Mouse (Mus musculus) stomach, postnatal 0 days (tissue): ENCODE results near the gene Hmgcll1. TPM values are rescaled to one million over a fixed set of nuclear protein-coding genes. Genes with fewer than 3 reads are reported as not detected.

Experiments
- ATAC-seq: fragments of 200-750 bp; cut with Nextera tagmentation; 2 replicates; pipeline ENCODE4 v1.8.0; 2017; ENCODE audit not compliant: low FRiP score, low TSS enrichment
- DNase-seq: peaks from one replicate; pipeline ENCODE4 v3.0.0-alpha.2; 2016; ENCODE audit warnings: low spot score
- H3K27ac ChIP-seq: fragments of 300-500 bp; sonication (generic); replicated peaks from 2 replicates; pipeline ENCODE4 v1.5.1; 2014; ENCODE audit warnings: mild to moderate bottlenecking, control low read depth
- H3K27me3 ChIP-seq: fragments of 300-500 bp; sonication (generic); 2 replicates; pipeline ENCODE4 v1.6.1; 2014; ENCODE audit warnings: low read length; ENCODE audit not compliant: control insufficient read depth, insufficient read depth
- H3K36me3 ChIP-seq: fragments of 300-500 bp; sonication (generic); 2 replicates; pipeline ENCODE4 v1.6.1; 2014; ENCODE audit warnings: low read length, mixed read lengths; ENCODE audit not compliant: control insufficient read depth, insufficient read depth
- H3K4me1 ChIP-seq: fragments of 300-500 bp; sonication (generic); replicated peaks from 2 replicates; pipeline ENCODE4 v1.6.1; 2014; ENCODE audit warnings: antibody characterized with exemption; ENCODE audit not compliant: control insufficient read depth, insufficient read depth
- H3K4me2 ChIP-seq: fragments of 300-500 bp; sonication (generic); replicated peaks from 2 replicates; pipeline ENCODE4 v1.6.1; 2014; ENCODE audit warnings: low read depth, mild to moderate bottlenecking, control low read depth, moderate library complexity
- H3K4me3 ChIP-seq: fragments of 300-500 bp; sonication (generic); 2 replicates; pipeline ENCODE4 v1.5.1; 2014; ENCODE audit warnings: low read depth, low read length, control low read depth
- H3K9ac ChIP-seq: fragments of 300-500 bp; sonication (generic); 2 replicates; pipeline ENCODE4 v1.6.1; 2014; ENCODE audit warnings: mild to moderate bottlenecking, low read length, control low read depth, mixed read lengths
- H3K9me3 ChIP-seq: fragments of 300-500 bp; sonication (generic); 2 replicates; pipeline ENCODE4 v1.6.1; 2016; ENCODE audit warnings: low read length; ENCODE audit not compliant: control insufficient read depth
- CTCF ChIP-seq: IDR thresholded peaks from 2 replicates; pipeline ENCODE4 v1.5.1; 2016; ENCODE audit warnings: antibody characterized with exemption, low read depth, mild to moderate bottlenecking, moderate library complexity
- EP300 ChIP-seq: optimal IDR thresholded peaks from 2 replicates; pipeline ENCODE3; 2016; ENCODE audit warnings: antibody characterized with exemption
- WGBS: fragments of 180-500 bp; shearing (Covaris S2); extraction: QIAGEN DNeasy Blood & Tissue Kit; methylation state at CpG from one replicate; pipeline ENCODE4 v1.1.7; 2014; 5-methylcytosine and 5-hydroxymethylcytosine counted together
- polyA plus RNA-seq: library from polyadenylated mRNA; unstranded; fragments of >200 nt; fragmentation: Nextera tagmentation; extraction: Ambion mirVana; gene quantifications from 2 replicates; pipeline ENCODE4 v1.2.1, GENCODE M21; 2015

Gene Hmgcll1
- polyA plus RNA-seq, 1 experiment from 2014 or later, result 1.0 TPM

DNA sequence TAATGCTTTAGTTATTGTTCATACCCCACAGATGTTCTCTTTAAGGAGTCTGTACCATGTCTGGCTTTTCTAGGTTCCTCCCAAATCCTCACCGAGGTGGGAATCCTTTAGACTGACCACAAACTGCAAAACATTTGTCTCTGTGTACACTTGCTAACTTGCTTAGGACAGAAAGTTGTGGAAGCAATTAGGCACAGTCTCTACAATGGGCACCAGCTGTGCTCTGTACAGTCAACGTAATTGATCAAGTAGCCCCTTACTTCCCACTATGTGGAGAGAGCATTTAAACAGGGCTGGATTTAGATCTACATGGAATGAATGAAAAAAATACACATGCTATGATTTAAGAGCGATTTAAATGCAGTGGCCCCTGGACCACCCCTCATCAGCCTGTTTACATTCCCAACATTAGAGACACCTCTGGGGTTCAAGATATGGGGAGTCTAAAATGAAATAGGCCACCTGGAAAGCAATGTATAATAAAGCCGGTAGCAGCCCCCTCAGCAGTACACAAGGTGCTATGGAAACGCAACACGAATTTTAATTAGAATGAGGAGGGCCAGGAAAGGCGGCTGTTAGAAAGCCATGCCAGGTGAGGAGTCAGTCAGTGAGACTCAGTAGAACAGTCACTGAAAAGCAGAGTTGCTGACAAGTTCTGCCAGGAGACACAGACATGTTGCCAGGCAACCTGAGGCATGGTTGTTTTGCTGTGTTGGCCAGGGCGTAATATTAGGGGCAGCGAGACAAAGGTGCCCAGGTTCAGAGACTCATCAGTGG lies 23.9 kb downstream of the Hmgcll1 start:
- no peaks in the 10 kb centered on the region for H3K27me3 ChIP-seq
- WGBS, result 58% methylated on average over 9 of the region's 9 CpGs
- no peak for ATAC-seq
- H3K4me3 ChIP-seq, result no peak overlapping the region
- no peak overlapping the region for H3K9ac ChIP-seq
- H3K9me3 ChIP-seq, result no peaks in the 10 kb centered on the region
- TF ChIP-seq EP300, result no peak
- no peak for TF ChIP-seq CTCF
- no peaks in the 10 kb centered on the region for H3K36me3 ChIP-seq
- H3K4me2 ChIP-seq, result no peak overlapping the region
- no peak overlapping the region for H3K27ac ChIP-seq
- DNase-seq, result no peak
- no peaks in the 10 kb centered on the region for H3K4me1 ChIP-seq

- Histone ChIP-seq H3K9ac (no peak overlapping the region), H3K9me3 (no peaks in the 10 kb centered on the region), H3K4me3 (no peak overlapping the region), H3K36me3 (no peaks in the 10 kb centered on the region), H3K4me2 (no peak overlapping the region), H3K27ac (no peak overlapping the region), H3K4me1 (no peaks in the 10 kb centered on the region), H3K27me3 (no peaks in the 10 kb centered on the region)
- 74% methylated on average over 5 of the region's 5 CpGs for WGBS
- DNase-seq (no peak), ATAC-seq (no peak)
- TF ChIP-seq CTCF (no peak), EP300 (no peak)
Observed at GRCm38 (mm10) chr9:76039711-76040110, 25.1 kb downstream of the Hmgcll1 start.

GRCm38 (mm10) chr9:76043341-76043740 lies 28.7 kb downstream of the Hmgcll1 start:
- Histone ChIP-seq H3K27me3 (no peaks in the 10 kb centered on the region), H3K9ac (no peak overlapping the region), H3K4me2 (no peak overlapping the region), H3K36me3 (no peaks in the 10 kb centered on the region), H3K9me3 (no peaks in the 10 kb centered on the region), H3K4me3 (no peak overlapping the region), H3K27ac (no peak overlapping the region), H3K4me1 (no peaks in the 10 kb centered on the region)
- TF ChIP-seq EP300, result no peak
- TF ChIP-seq CTCF, result no peak
- ATAC-seq (no peak), DNase-seq (no peak)
- 67% methylated on average over 5 of the region's 5 CpGs for WGBS

GRCm38 (mm10) chr9:76060935-76061334 lies 46.3 kb downstream of the Hmgcll1 start:
- Histone ChIP-seq H3K27me3 (no peaks in the 10 kb centered on the region), H3K4me2 (no peak overlapping the region), H3K9ac (no peak overlapping the region), H3K4me3 (no peak overlapping the region), H3K27ac (no peak overlapping the region), H3K36me3 (no peaks in the 10 kb centered on the region), H3K9me3 (no peaks in the 10 kb centered on the region), H3K4me1 (no peaks in the 10 kb centered on the region)
- no peak for DNase-seq
- no peak for TF ChIP-seq CTCF
- TF ChIP-seq EP300, result no peak
- ATAC-seq, result no peak
- WGBS, result 62% methylated on average over 3 of the region's 3 CpGs

- H3K9me3 ChIP-seq, result no peaks in the 10 kb centered on the region
- DNase-seq (no peak), ATAC-seq (no peak)
- H3K36me3 ChIP-seq, result no peaks in the 10 kb centered on the region
- TF ChIP-seq CTCF (no peak), EP300 (no peak)
- H3K4me2 ChIP-seq, result no peak overlapping the region
- H3K27me3 ChIP-seq, result no peaks in the 10 kb centered on the region
- H3K27ac ChIP-seq, result no peak overlapping the region
- no peaks in the 10 kb centered on the region for H3K4me1 ChIP-seq
- no peak overlapping the region for H3K9ac ChIP-seq
- 66% methylated on average over 4 of the region's 4 CpGs for WGBS
- H3K4me3 ChIP-seq, result no peak overlapping the region
Observed at GRCm38 (mm10) chr9:76061492-76061891, 46.8 kb downstream of the Hmgcll1 start.

GRCm38 (mm10) chr9:76064164-76064563 lies 49.5 kb downstream of the Hmgcll1 start:
- 61% methylated on average over 2 of the region's 2 CpGs for WGBS

More at GRCm38 (mm10) chr9:76064164-76064563, 49.5 kb downstream of the Hmgcll1 start:
- Histone ChIP-seq H3K4me1 (no peaks in the 10 kb centered on the region), H3K4me2 (no peak overlapping the region), H3K27me3 (no peaks in the 10 kb centered on the region), H3K27ac (no peak overlapping the region), H3K36me3 (no peaks in the 10 kb centered on the region), H3K4me3 (no peak overlapping the region), H3K9me3 (no peaks in the 10 kb centered on the region), H3K9ac (no peak overlapping the region)
- TF ChIP-seq EP300, result no peak
- no peak for TF ChIP-seq CTCF
- no peak for DNase-seq
- ATAC-seq, result no peak
